Mouse (Mus musculus) small intestine, adult 2 months (tissue): ENCODE results near the gene Snx25. TPM values are rescaled to one million over a fixed set of nuclear protein-coding genes. Genes with fewer than 3 reads are reported as not detected.

ENCODE experiments used
- H3K27ac ChIP-seq: fragments of 200-500 bp; 2 replicates; pipeline ENCODE4 v1.5.1; 2012; ENCODE audit warnings: low read depth, low read length, control low read depth, inconsistent platforms; ENCODE audit not compliant: insufficient read depth
- H3K27me3 ChIP-seq: fragments of 200-500 bp; 2 replicates; pipeline ENCODE4 v1.6.1; 2012; ENCODE audit warnings: mild to moderate bottlenecking, moderate library complexity, low read length, inconsistent platforms; ENCODE audit not compliant: control insufficient read depth, insufficient read depth
- H3K36me3 ChIP-seq: fragments of 200-500 bp; 2 replicates; pipeline ENCODE4 v1.6.1; 2012; ENCODE audit warnings: mild to moderate bottlenecking, low read length, control low read depth, inconsistent platforms; ENCODE audit not compliant: control insufficient read depth, insufficient read depth
- H3K4me1 ChIP-seq: fragments of 200-500 bp; 2 replicates; pipeline ENCODE4 v1.6.1; 2012; ENCODE audit warnings: low read length, inconsistent platforms, mixed read lengths; ENCODE audit not compliant: control insufficient read depth, insufficient read depth, insufficient read length
- H3K4me3 ChIP-seq: fragments of 200-500 bp; 2 replicates; pipeline ENCODE4 v1.5.1; 2012; ENCODE audit warnings: low read depth, mild to moderate bottlenecking, control low read depth, inconsistent platforms, low read length, moderate library complexity
- CTCF ChIP-seq: fragments of 200-500 bp; IDR thresholded peaks from 2 replicates; pipeline ENCODE4 v1.5.1; 2012; ENCODE audit warnings: low read depth, mild to moderate bottlenecking, control low read depth, inconsistent platforms, low read length, moderate library complexity, mixed read lengths; ENCODE audit not compliant: insufficient replicate concordance, insufficient read length; ENCODE audit errors: extremely low read depth
- POLR2A ChIP-seq: fragments of 200-500 bp; IDR thresholded peaks from 2 replicates; pipeline ENCODE4 v1.6.1; 2012; ENCODE audit warnings: low read depth, mild to moderate bottlenecking, control low read depth, inconsistent platforms, low read length, moderate library complexity
- WGBS: fragments of 180-500 bp; shearing (Covaris S2); methylation state at CpG from one replicate; pipeline ENCODE4 v1.1.7; 2018; 5-methylcytosine and 5-hydroxymethylcytosine counted together
- polyA plus RNA-seq: library from polyadenylated mRNA; depleted of rRNA; stranded (reverse); fragments of >200 nt; gene quantifications from 2 replicates; pipeline ENCODE4 v1.2.3, GENCODE M21; 2012; rRNA removed

The Snx25 gene
- polyA plus RNA-seq: 4.8 and 10.9 TPM in 2 replicates

DNA sequence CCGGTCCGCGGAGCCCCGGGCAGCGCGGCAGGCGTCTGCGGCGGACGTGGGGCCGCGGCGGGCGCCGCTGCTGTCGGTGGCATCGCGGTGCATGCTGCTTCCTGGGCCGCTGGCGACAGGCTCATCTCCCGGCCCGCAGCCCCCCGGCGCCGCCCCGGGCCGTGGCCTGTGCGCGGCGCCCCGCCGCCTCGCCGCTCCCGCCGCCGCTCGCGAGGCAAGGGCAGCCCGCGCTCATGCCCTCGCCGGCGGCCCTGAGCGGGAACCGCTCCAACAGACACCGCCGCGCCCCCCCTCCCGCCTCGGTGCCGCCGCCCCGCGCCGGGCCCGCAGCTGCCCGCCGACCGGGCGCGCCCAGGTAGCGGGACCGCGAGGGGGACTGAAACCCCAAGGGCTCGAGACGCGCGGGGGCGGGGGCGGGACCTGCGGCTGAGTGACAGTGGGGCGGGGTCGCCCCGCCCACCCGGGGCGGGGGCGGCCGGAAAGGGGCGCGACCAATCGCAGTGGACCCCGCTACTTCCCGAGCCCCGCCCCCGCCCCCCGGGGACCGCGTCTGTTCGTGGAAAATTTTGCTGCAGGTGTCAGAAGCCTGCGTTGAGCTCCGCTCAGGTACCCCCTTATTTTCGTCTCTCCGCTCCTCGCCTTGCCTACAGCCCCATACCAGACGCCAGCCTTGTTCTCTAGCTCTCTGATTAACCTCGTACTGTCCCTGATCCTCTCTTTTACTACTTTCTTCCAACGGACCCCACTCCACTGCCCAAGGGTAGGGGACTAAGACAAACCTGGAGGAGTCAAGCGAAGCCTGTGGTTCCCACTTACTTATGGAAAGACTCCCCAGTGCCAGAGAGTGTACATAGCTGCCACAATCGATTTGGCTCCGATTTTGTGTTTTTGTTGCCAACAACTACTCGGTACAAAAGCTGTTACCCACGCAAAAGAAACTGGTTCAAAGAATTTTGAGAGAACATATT is at the start of gene Snx25:
Gene Snx25 (minus strand): TSS at position 96 of the 968 bp plus-strand sequence.
- WGBS: 2% methylated on average over 86 of the region's 103 CpGs
- TF ChIP-seq CTCF: no peak
- TF ChIP-seq POLR2A: no peak
- Histone ChIP-seq H3K4me3 (peak within 1 kb of the TSS; percentile 90), H3K27me3 (no peaks in the 10 kb centered on the region), H3K36me3 (no peaks in the 10 kb centered on the region), H3K4me1 (peaks cover 8% of the 10 kb centered on the region; the same call in 1 of the 2 replicates), H3K27ac (peak within 1 kb of the TSS; percentile 82)

DNA sequence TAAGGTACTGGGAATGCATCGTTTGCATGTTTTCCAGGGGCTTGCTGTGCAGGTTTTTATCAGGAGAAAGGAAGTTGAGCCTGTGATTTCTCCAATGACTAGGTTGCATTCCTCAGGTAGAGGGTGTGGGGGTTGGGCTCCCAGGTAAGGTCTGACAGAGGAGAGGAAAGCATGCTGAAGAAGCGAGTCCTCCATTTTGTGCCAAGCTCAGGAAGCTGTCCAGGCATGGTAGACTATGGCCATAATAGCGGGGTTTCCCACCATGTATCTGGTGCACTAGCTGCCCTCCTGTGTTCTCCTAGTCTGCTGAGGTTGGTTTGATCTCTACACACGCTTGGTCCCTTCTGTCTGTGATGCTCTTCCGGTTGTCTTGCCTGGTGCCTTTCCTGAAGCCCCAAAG is 45.7 kb upstream of the Snx25 start:
- TF ChIP-seq POLR2A (no peak), CTCF (no peak)
- Histone ChIP-seq H3K36me3 (peaks cover 6% of the 10 kb centered on the region), H3K4me3 (no peak overlapping the region), H3K27ac (no peak overlapping the region), H3K4me1 (no peaks in the 10 kb centered on the region), H3K27me3 (no peaks in the 10 kb centered on the region)
- WGBS: 84% methylated on average over 5 of the region's 5 CpGs

DNA sequence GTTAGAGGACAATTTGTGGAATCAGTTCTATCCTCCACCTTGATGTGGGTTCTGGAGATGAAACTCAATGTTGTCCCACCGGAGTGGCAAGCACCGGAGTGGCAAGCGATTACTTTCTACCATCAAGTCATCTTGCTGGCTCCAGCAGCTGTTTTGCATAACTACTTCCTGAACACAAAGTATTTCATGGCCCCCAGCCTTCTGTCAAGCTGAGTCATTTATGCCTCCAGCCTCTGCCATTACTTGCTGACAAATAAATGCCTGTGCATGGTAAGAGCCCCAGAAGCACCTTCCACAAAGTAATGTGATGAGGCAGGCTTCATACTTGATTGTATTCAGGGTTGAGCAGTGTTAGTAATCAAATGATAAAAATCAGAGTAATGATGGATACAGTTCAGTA is 44.9 kb upstream of the Snx25 start:
- 91% methylated on average over 3 of the region's 3 CpGs for WGBS
- no peaks in the 10 kb centered on the region for H3K27me3 ChIP-seq
- peaks cover 12% of the 10 kb centered on the region for H3K36me3 ChIP-seq
- H3K27ac ChIP-seq: no peak overlapping the region
- H3K4me3 ChIP-seq: no peak overlapping the region
- H3K4me1 ChIP-seq: no peaks in the 10 kb centered on the region
- TF ChIP-seq CTCF (no peak), POLR2A (no peak)

DNA sequence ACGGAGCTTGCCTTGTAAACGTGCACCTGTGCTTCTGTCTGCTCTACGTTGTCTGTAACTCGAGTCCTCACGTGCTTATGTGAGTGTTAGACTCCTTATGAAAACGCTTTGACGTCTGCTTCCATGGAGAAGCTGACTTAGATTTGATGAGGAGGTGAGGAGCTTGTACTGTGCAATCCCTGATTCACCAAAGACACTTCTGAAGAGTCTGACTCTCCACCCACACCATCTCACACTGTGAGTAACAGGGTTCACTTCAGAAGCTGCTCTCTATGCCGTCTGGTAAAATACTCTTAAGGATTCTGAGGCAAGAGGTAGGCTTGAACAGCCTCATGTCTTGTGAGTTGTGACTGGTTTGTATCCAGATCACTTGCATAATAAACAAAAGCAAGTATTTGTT is 41.1 kb upstream of the Snx25 start:
- 84% methylated on average over 8 of the region's 8 CpGs for WGBS
- H3K4me1 ChIP-seq: no peaks in the 10 kb centered on the region

DNA sequence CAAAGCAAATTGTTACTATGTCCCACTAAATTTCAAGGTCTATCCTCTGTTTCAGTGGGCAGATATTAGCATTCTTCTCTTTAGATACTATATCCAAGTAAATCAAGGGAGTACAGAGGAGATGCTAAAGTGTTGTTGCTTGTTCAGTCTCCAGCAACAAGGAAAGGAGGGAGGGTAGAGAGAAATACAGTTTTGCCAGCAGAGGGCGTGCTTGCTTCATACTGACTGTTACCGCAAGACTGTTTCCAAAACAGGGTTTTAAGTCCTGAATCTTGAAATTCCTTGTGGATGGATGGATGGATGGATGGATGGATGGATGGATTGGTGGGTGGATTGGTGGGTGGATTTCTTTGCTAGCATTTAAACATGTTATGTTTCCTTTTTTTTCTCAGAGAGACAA is 33.4 kb upstream of the Snx25 start:
- Histone ChIP-seq H3K36me3 (peaks cover 19% of the 10 kb centered on the region), H3K27ac (no peak overlapping the region), H3K27me3 (no peaks in the 10 kb centered on the region), H3K4me3 (no peak overlapping the region), H3K4me1 (no peaks in the 10 kb centered on the region)
- TF ChIP-seq POLR2A: no peak
- TF ChIP-seq CTCF: no peak
- 20% methylated on average over 2 of the region's 2 CpGs for WGBS

More for the DNA sequence above, 41.1 kb upstream of the Snx25 start:
- Histone ChIP-seq H3K27me3 (no peaks in the 10 kb centered on the region), H3K36me3 (peaks cover 17% of the 10 kb centered on the region), H3K4me3 (no peak overlapping the region), H3K27ac (no peak overlapping the region)
- TF ChIP-seq POLR2A: no peak
- no peak for TF ChIP-seq CTCF

DNA sequence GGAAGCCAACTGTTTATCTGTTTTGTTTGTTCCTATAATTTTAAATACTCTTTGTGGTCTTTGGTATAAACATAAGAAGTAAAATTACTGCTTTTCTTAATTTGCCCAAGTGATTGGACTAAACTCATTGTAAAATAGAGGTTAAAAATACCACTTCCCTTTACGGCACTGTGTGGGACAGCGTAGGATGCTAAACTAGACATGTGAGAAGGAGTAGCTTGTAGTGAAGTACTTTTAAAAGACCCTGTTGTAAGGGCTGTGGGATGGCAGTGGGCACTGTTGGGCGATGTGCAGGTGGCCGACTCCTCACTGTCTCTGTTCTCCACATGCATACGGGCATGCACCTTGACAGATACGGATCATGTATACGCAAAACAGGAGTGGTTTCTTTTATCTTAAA is 28.2 kb upstream of the Snx25 start:
- 94% methylated on average over 7 of the region's 7 CpGs for WGBS
- Histone ChIP-seq H3K27me3 (no peaks in the 10 kb centered on the region), H3K36me3 (peaks cover 14% of the 10 kb centered on the region), H3K27ac (no peak overlapping the region), H3K4me3 (no peak overlapping the region), H3K4me1 (no peaks in the 10 kb centered on the region)
- TF ChIP-seq CTCF (no peak), POLR2A (no peak)

DNA sequence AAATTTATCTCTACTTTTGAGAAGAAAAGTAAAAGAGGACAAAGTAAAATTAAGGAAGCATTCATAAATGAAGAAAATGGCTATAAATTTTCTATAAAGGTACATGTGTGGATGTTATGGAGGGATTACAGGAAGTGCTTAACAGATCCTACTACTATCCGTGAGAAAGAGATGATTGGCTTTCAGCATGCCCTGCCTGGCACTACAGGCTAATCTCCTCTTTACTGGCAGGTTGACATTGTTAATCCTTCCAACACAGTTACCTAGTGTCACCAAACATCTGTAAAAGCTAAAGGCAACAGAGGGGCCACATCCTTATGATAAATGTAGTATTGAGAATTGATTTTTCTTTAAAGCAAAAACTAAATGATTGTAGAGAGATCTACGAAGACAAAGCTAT is 21.7 kb upstream of the Snx25 start:
- Histone ChIP-seq H3K27me3 (no peaks in the 10 kb centered on the region), H3K4me1 (peaks cover under 1% of the 10 kb centered on the region; the same call in 1 of the 2 replicates), H3K36me3 (peaks cover 16% of the 10 kb centered on the region), H3K4me3 (no peak overlapping the region), H3K27ac (no peak overlapping the region)
- TF ChIP-seq CTCF (no peak), POLR2A (no peak)
- WGBS: 81% methylated on average over 2 of the region's 2 CpGs

DNA sequence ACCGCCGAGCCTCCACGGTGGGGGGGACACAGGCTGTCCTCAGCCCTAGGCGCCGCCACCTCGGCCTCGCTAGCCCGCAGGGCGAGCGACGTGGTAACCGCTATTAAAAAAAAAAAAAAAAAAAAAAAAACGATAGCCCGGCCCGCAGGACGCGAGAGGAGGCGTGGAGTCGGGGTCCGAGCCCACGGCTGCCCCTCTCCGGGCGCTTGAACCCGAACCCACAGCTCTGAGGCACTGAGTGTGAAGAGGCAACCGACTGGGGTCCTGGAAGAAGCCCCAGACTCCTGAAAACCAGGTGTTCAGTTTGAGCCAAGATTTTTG is 11.9 kb upstream of the Snx25 start:
- H3K36me3 ChIP-seq: no peaks in the 10 kb centered on the region; the same call in none of the 2 replicates
- TF ChIP-seq CTCF (no peak), POLR2A (no peak)
- WGBS: under 1% methylated on average over 25 of the region's 25 CpGs
- H3K4me1 ChIP-seq: peaks cover 10% of the 10 kb centered on the region; the same call in 1 of the 2 replicates
- peak overlapping the region; percentile 74 for H3K27ac ChIP-seq
- H3K27me3 ChIP-seq: no peaks in the 10 kb centered on the region
- H3K4me3 ChIP-seq: peak overlapping the region; percentile 92
